Mouse (Mus musculus) gastrocnemius, postnatal 25 days (tissue): ENCODE data around the gene Mup22. TPM values are rescaled to one million over a fixed set of nuclear protein-coding genes. Genes with fewer than 3 reads are reported as not detected.
"Not testable (repeated sequence)": the region's sequence is repeated elsewhere in the genome, so short reads cannot be mapped to it uniquely, and the experiment has no call there.

Source experiments
- DNase-seq: peaks from one replicate; pipeline ENCODE4 v3.0.0; 2022
- long read RNA-seq, 2 experiments: library from polyadenylated mRNA; stranded (forward); transcript quantifications; one replicate each; pipeline ENCODE4 v2.0.0; 2021
- total RNA-seq, 2 experiments: library from RNA; stranded (reverse); gene quantifications; 1 replicate in 1 of 2; 2 replicates in 1 of 2; pipeline ENCODE4 v1.2.3; 2021

The Mup22 gene
- total RNA-seq, result 100 to 1,000 TPM in 1 of 2 experiments, not detected in 1; 189 TPM
- long read RNA-seq, experiment 1, result 0 reads
- long read RNA-seq, experiment 2, partial matches to known transcripts, result 0 of 5 reads
- long read RNA-seq, experiment 2, other reads (novel, unspliced or antisense), result 3 of 5 reads

GRCm38 (mm10) chr4:60821363-60821762 is at the start of gene Mup22:
TSS of gene Mup22 (minus strand) at chr4:60821463.
- DNase-seq, result not testable (repeated sequence)

DNA sequence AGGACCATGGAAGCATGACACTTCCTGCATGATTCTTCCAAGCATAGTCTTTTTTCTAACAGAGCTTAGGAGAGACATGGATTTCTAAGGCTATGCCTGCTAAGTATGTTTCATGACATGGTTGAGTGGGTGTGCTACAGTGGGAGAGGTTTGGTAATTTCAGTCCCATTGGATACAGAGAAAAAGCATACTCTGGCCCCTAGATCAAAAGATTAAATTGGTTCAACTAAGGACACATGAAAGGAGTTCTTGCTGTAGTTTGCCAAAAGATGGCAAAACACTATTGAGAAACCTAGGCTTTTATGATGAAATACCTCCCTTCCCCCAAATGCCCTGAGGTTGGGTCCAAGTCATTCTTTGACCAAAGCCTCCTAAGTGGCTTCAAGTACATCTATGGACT is 19.6 kb upstream of the Mup22 start:
- not testable (repeated sequence) for DNase-seq

Other genes starting within 250 kb of the Mup22 start
- 1 to 10 TPM in 1 of 2 experiments, not detected in 1; 2.6 TPM for gene Mup10, start 239.3 kb downstream of the Mup22 start, total RNA-seq
- 1 to 10 TPM in 1 of 2 experiments, not detected in 1; 4.6 TPM for gene Mup11, start 159.1 kb downstream of the Mup22 start, total RNA-seq
- gene Mup12, start 80.1 kb downstream of the Mup22 start, total RNA-seq, result 1 to 10 TPM in 1 of 2 experiments, not detected in 1; 6.7 TPM